Mouse (Mus musculus) ZHBTc4 (cell line): ENCODE measurements around the gene Xlr.

Experiments used
- DNase-seq: peaks from one replicate; pipeline ENCODE4 v3.0.0-alpha.2; 2011; ENCODE audit warnings: low read depth, low spot score

Gene Xlr

GRCm38 (mm10) chrX:53797519-53797918 lies at the start of gene Xlr:
Xlr (minus strand) TSS chrX:53797706.
- peak; percentile 4 for DNase-seq

GRCm38 (mm10) chrX:53799074-53799473 lies 1.6 kb upstream of the Xlr start:
- DNase-seq = peak; percentile 1

GRCm38 (mm10) chrX:53776276-53776675 lies 21.2 kb downstream of the Xlr start, which contains the start of gene Zfp36l3:
Zfp36l3 (minus strand) TSS chrX:53776394.
- peak; percentile 93 for DNase-seq

GRCm38 (mm10) chrX:53757736-53758135 lies 39.8 kb downstream of the Xlr start, which contains the start of gene 1700013H16Rik:
1700013H16Rik (minus strand) TSS chrX:53757831.
- DNase-seq = peak; percentile 29

- DNase-seq = no peak
Measured at GRCm38 (mm10) chrX:53752851-53753250, 44.7 kb downstream of the Xlr start.

- no peak for DNase-seq
Measured at GRCm38 (mm10) chrX:53728967-53729366, 68.5 kb downstream of the Xlr start.
